Mouse (Mus musculus): ENCODE results near the gene Olfr95.

DNA sequence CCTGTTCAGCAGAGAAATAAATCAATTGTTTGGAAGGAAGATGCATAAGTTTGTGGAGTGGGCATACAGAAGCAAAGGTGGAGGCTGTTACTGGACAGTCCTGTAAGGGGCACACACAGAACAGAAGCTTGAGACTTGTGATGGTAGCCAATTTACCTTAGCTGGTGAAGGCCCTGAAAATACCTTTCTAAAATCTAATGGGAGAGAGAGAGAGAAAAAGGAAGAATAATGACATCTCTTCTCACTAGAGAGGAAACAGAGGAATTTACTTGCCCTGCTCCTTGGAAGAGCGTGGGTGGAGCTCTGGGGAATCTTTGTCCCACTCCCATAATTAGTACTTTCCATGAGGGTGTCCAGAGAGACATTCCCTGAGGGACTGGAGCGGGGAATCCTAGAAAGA is 12.0 kb downstream of the Olfr95 start, which contains the start of gene Olfr94:
- TF ChIP-seq CTCF (IDR thresholded peaks at IDR 0.05; ENCODE audit: control insufficient read depth, insufficient read depth, low read length) (no peak), POLR2A (IDR thresholded peaks at IDR 0.05; ENCODE audit: borderline replicate concordance, control insufficient read depth, low read depth, low read length) (no peak)

Data from bone marrow, adult 2 months (tissue).